Mouse (Mus musculus) liver, postnatal 0 days (tissue): ENCODE measurements at regions not wholly inside any gene's neighbourhood (a gene's known extent, or its start where the extent isn't known, plus 50 kb on each side); places are given as distances from the start of the nearest gene placed in this dataset.

ENCODE experiments used
- CTCF ChIP-seq: sonication (generic); IDR thresholded peaks from 2 replicates; pipeline ENCODE4 v1.5.1; 2016; ENCODE audit warnings: antibody characterized with exemption, low read depth
- EP300 ChIP-seq: IDR thresholded peaks from 2 replicates; pipeline ENCODE4 v1.6.1; 2016; ENCODE audit warnings: antibody characterized with exemption, low read depth, mild to moderate bottlenecking

- TF ChIP-seq CTCF (peak; percentile 27), EP300 (no peak)
Measured at GRCm38 (mm10) chr14:62084047-62084446, 208.3 kb upstream of the Rnaseh2b start.
